Mouse (Mus musculus): ENCODE data around the gene Adcy6.

DNA sequence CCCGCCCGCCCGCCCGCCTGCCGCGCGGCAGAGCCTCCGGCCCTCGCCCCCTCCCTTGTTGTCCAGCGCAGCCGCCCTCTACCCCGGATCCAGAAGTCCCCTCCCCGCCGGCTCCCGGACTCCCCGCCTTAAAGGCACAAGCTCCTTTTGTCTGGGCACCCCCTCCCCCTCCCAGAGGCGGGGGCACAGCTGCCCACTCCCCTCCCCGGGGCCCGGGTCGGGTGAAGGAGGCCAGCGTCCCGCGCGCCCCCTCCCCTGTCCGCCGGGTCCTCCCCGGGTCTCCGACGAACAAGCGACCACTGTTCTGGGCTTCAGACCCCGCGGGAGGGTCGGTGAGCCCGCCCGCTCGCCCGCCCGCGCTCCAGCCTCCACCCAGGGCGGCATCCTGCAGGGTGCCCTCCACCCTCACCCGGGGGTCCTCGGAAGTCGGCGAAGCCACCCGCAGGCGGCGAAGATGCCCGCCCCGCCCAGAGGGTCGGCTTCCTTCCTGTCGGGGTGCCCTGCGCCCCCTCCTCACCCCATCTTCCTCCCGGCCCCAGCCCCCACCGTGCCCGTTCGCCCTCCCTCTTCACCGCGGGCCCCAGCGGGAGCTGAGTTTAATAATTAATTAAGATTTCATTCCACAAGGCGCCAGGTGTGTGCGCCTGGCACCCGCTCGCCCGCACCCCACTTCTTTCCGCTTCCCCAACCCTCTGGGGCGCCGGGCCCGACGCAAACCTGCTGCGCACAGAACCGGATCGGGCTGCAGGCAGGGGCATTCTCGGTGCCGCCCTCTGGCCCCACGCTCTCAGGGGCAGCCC lies at the start of gene Adcy6:
- TF ChIP-seq CHD2 (IDR thresholded peaks at IDR 0.05; ENCODE audit: low read depth, low read length): no peak
- no peak for TF ChIP-seq MAFK (IDR thresholded peaks at IDR 0.05; ENCODE audit: insufficient read depth, low read depth, low read length)
- TF ChIP-seq ZNF384 (IDR thresholded peaks at IDR 0.05; ENCODE audit: low read depth, low read length): no peak
- no peak for TF ChIP-seq HCFC1 (IDR thresholded peaks at IDR 0.05; ENCODE audit: borderline replicate concordance, insufficient read depth, low read length)
